Mouse (Mus musculus): ENCODE measurements around the gene Nrp1. TPM values are rescaled to one million over a fixed set of nuclear protein-coding genes. Genes with fewer than 3 reads are reported as not detected.

Gene Nrp1
- polyA plus RNA-seq, 1 experiment from 2014 or later = 158 TPM

- Histone ChIP-seq H3K36me3 (ENCODE audit: insufficient read depth, low read length) (peaks cover 9% of the 10 kb centered on the region; the same call in 1 of the 2 replicates), H3K27ac (ENCODE audit: low read length) (peak overlapping the region; percentile 9), H3K4me1 (ENCODE audit: insufficient read depth, low read depth, low read length) (no peaks in the 10 kb centered on the region), H3K9ac (replicated peaks; ENCODE audit: low read depth) (no peak overlapping the region), H3K9me3 (ENCODE audit: low read length) (no peaks in the 10 kb centered on the region), H3K4me2 (replicated peaks; ENCODE audit: low read depth, low read length) (no peak overlapping the region), H3K27me3 (replicated peaks; ENCODE audit: insufficient read depth, low read length) (no peaks in the 10 kb centered on the region), H3K4me3 (ENCODE audit: low read depth, low read length) (no peak overlapping the region)
- DNase-seq (ENCODE audit: low spot score) = peak; percentile 63
- peak; percentile 45 for ATAC-seq
- WGBS = 27% methylated on average over 10 of the region's 10 CpGs
- TF ChIP-seq EP300 (IDR thresholded peaks at IDR 0.05) (peak; percentile 75), CTCF (IDR thresholded peaks at IDR 0.05) (peak; percentile 21; the same call in 1 of the 2 replicates)
These were observed 129.8 kb downstream of the Nrp1 start for GRCm38 (mm10) chr8:128487966-128488931.

GRCm38 (mm10) chr8:128489351-128489750, 130.9 kb downstream of the Nrp1 start:
- Histone ChIP-seq H3K4me1 (ENCODE audit: insufficient read depth, low read depth, low read length) (no peaks in the 10 kb centered on the region), H3K4me2 (replicated peaks; ENCODE audit: low read depth, low read length) (no peak overlapping the region), H3K9ac (replicated peaks; ENCODE audit: low read depth) (no peak overlapping the region), H3K4me3 (ENCODE audit: low read depth, low read length) (no peak overlapping the region), H3K9me3 (ENCODE audit: low read length) (no peaks in the 10 kb centered on the region), H3K36me3 (ENCODE audit: insufficient read depth, low read length) (peaks cover 20% of the 10 kb centered on the region; the same call in 1 of the 2 replicates), H3K27me3 (replicated peaks; ENCODE audit: insufficient read depth, low read length) (no peaks in the 10 kb centered on the region), H3K27ac (ENCODE audit: low read length) (no peak overlapping the region)
- TF ChIP-seq EP300 (IDR thresholded peaks at IDR 0.05) = no peak
- TF ChIP-seq CTCF (IDR thresholded peaks at IDR 0.05) = no peak
- no peak for ATAC-seq
- DNase-seq (ENCODE audit: low spot score) = no peak
- 75% methylated on average over 1 of the region's 1 CpGs for WGBS

GRCm38 (mm10) chr8:128491126-128492067, 133.0 kb downstream of the Nrp1 start:
- TF ChIP-seq EP300 (IDR thresholded peaks at IDR 0.05) (peak; percentile 51; the same call in 1 of the 2 replicates), CTCF (IDR thresholded peaks at IDR 0.05) (peak; percentile 85)
- no peak overlapping the region for H3K4me3 ChIP-seq (ENCODE audit: low read depth, low read length)
- peak; percentile 88 for ATAC-seq
- peaks cover 21% of the 10 kb centered on the region; the same call in 1 of the 2 replicates for H3K36me3 ChIP-seq (ENCODE audit: insufficient read depth, low read length)
- H3K27ac ChIP-seq (ENCODE audit: low read length) = no peak overlapping the region
- DNase-seq (ENCODE audit: low spot score) = peak; percentile 90
- H3K27me3 ChIP-seq (replicated peaks; ENCODE audit: insufficient read depth, low read length) = no peaks in the 10 kb centered on the region
- 26% methylated on average over 5 of the region's 5 CpGs for WGBS
- H3K4me2 ChIP-seq (replicated peaks; ENCODE audit: low read depth, low read length) = no peak overlapping the region
- H3K4me1 ChIP-seq (ENCODE audit: insufficient read depth, low read depth, low read length) = no peaks in the 10 kb centered on the region
- no peak overlapping the region for H3K9ac ChIP-seq (replicated peaks; ENCODE audit: low read depth)
- no peaks in the 10 kb centered on the region for H3K9me3 ChIP-seq (ENCODE audit: low read length)

GRCm38 (mm10) chr8:128493801-128494200, 135.4 kb downstream of the Nrp1 start:
- WGBS = 97% methylated on average over 3 of the region's 3 CpGs
- peaks cover 21% of the 10 kb centered on the region; the same call in 1 of the 2 replicates for H3K36me3 ChIP-seq (ENCODE audit: insufficient read depth, low read length)

GRCm38 (mm10) chr8:128498836-128499235, 140.4 kb downstream of the Nrp1 start:
- Histone ChIP-seq H3K36me3 (ENCODE audit: insufficient read depth, low read length) (peaks cover 41% of the 10 kb centered on the region), H3K4me1 (ENCODE audit: insufficient read depth, low read depth, low read length) (no peaks in the 10 kb centered on the region), H3K27ac (ENCODE audit: low read length) (no peak overlapping the region), H3K9ac (replicated peaks; ENCODE audit: low read depth) (no peak overlapping the region), H3K4me3 (ENCODE audit: low read depth, low read length) (no peak overlapping the region), H3K4me2 (replicated peaks; ENCODE audit: low read depth, low read length) (no peak overlapping the region), H3K27me3 (replicated peaks; ENCODE audit: insufficient read depth, low read length) (no peaks in the 10 kb centered on the region), H3K9me3 (ENCODE audit: low read length) (no peaks in the 10 kb centered on the region)
- TF ChIP-seq EP300 (IDR thresholded peaks at IDR 0.05) (no peak), CTCF (IDR thresholded peaks at IDR 0.05) (no peak)
- 89% methylated on average over 4 of the region's 4 CpGs for WGBS
- DNase-seq (ENCODE audit: low spot score) (no peak), ATAC-seq (no peak)

More at GRCm38 (mm10) chr8:128493801-128494200, 135.4 kb downstream of the Nrp1 start:
- Histone ChIP-seq H3K4me1 (ENCODE audit: insufficient read depth, low read depth, low read length) (no peaks in the 10 kb centered on the region), H3K27ac (ENCODE audit: low read length) (no peak overlapping the region), H3K4me2 (replicated peaks; ENCODE audit: low read depth, low read length) (no peak overlapping the region), H3K9ac (replicated peaks; ENCODE audit: low read depth) (no peak overlapping the region), H3K4me3 (ENCODE audit: low read depth, low read length) (no peak overlapping the region), H3K9me3 (ENCODE audit: low read length) (no peaks in the 10 kb centered on the region), H3K27me3 (replicated peaks; ENCODE audit: insufficient read depth, low read length) (no peaks in the 10 kb centered on the region)
- no peak for TF ChIP-seq CTCF (IDR thresholded peaks at IDR 0.05)
- no peak for TF ChIP-seq EP300 (IDR thresholded peaks at IDR 0.05)
- ATAC-seq (no peak), DNase-seq (ENCODE audit: low spot score) (no peak)
